Mouse (Mus musculus): ENCODE measurements around the gene Ptprt. TPM values are rescaled to one million over a fixed set of nuclear protein-coding genes. Genes with fewer than 3 reads are reported as not detected.

Gene Ptprt
- polyA plus RNA-seq, 1 experiment from 2014 or later = 1.8 TPM

- 84% methylated on average over 1 of the region's 1 CpGs for WGBS
Measured at GRCm38 (mm10) chr2:161481741-161482140, 1179.2 kb downstream of the Ptprt start.

GRCm38 (mm10) chr2:161480445-161480844 lies 1180.5 kb downstream of the Ptprt start:
- no peak for DNase-seq (ENCODE audit: low spot score)
- no peak overlapping the region for H3K27ac ChIP-seq (ENCODE audit: low read depth, low read length)
- no peak for ATAC-seq (replicated peaks; ENCODE audit: low FRiP score)
- no peaks in the 10 kb centered on the region for H3K27me3 ChIP-seq (ENCODE audit: control insufficient read depth, insufficient read depth, low read length)
- no peaks in the 10 kb centered on the region for H3K36me3 ChIP-seq (ENCODE audit: control insufficient read depth, insufficient read depth, low read length)
- H3K9ac ChIP-seq (ENCODE audit: low read length) = no peak overlapping the region
- no peaks in the 10 kb centered on the region for H3K9me3 ChIP-seq (ENCODE audit: control insufficient read depth, low read length)
- H3K4me3 ChIP-seq (ENCODE audit: low read depth, low read length) = no peak overlapping the region
- no peak overlapping the region for H3K4me2 ChIP-seq (ENCODE audit: low read depth, low read length, severe bottlenecking)
- H3K4me1 ChIP-seq (replicated peaks; ENCODE audit: control insufficient read depth, insufficient read depth, low read length) = no peaks in the 10 kb centered on the region

More at GRCm38 (mm10) chr2:161481741-161482140, 1179.2 kb downstream of the Ptprt start:
- Histone ChIP-seq H3K4me3 (ENCODE audit: low read depth, low read length) (no peak overlapping the region), H3K9ac (ENCODE audit: low read length) (no peak overlapping the region), H3K27ac (ENCODE audit: low read depth, low read length) (no peak overlapping the region), H3K4me1 (replicated peaks; ENCODE audit: control insufficient read depth, insufficient read depth, low read length) (no peaks in the 10 kb centered on the region), H3K9me3 (ENCODE audit: control insufficient read depth, low read length) (no peaks in the 10 kb centered on the region), H3K36me3 (ENCODE audit: control insufficient read depth, insufficient read depth, low read length) (no peaks in the 10 kb centered on the region), H3K4me2 (ENCODE audit: low read depth, low read length, severe bottlenecking) (no peak overlapping the region), H3K27me3 (ENCODE audit: control insufficient read depth, insufficient read depth, low read length) (no peaks in the 10 kb centered on the region)
- no peak for DNase-seq (ENCODE audit: low spot score)
- ATAC-seq (replicated peaks; ENCODE audit: low FRiP score) = no peak
